Mouse (Mus musculus) C2C12 (cell line): Measurements from ENCODE around the gene Ate1.

ENCODE experiments used
- CEBPB ChIP-seq: IDR thresholded peaks from one replicate; pipeline ENCODE4 v1.6.1; 2011; ENCODE audit warnings: low read depth, mild to moderate bottlenecking, control low read depth, moderate library complexity
- CTCF ChIP-seq: IDR thresholded peaks from one replicate; pipeline ENCODE4 v1.5.1; 2011; ENCODE audit not compliant: control insufficient read depth, insufficient read depth, insufficient read length
- FOSL1 ChIP-seq: IDR thresholded peaks from one replicate; pipeline ENCODE4 v1.8.0; 2011; ENCODE audit warnings: mild to moderate bottlenecking, low read length; ENCODE audit not compliant: poor library complexity, insufficient read depth, severe bottlenecking
- MAX ChIP-seq: IDR thresholded peaks from one replicate; pipeline ENCODE4 v1.6.1; 2011; ENCODE audit warnings: mild to moderate bottlenecking, control low read depth
- MYOD1 ChIP-seq: IDR thresholded peaks from one replicate; pipeline ENCODE4 v1.6.1; 2011; ENCODE audit warnings: low read depth; ENCODE audit not compliant: control insufficient read depth, insufficient read length
- MYOG ChIP-seq: IDR thresholded peaks from one replicate; pipeline ENCODE4 v1.6.1; 2011; ENCODE audit not compliant: control insufficient read depth, insufficient read length; ENCODE audit errors: extremely low read depth

- TF ChIP-seq CTCF (no peak), MAX (no peak), MYOG (no peak), MYOD1 (no peak), CEBPB (no peak), FOSL1 (no peak)
These were observed at the start of gene Ate1 for GRCm38 (mm10) chr7:130520049-130520425.
